Mouse (Mus musculus) adrenal gland, postnatal 4 days (tissue): ENCODE measurements around the gene Mageb1. TPM values are rescaled to one million over a fixed set of nuclear protein-coding genes. Genes with fewer than 3 reads are reported as not detected.
"Not testable (repeated sequence)": the region's sequence is repeated elsewhere in the genome, so short reads cannot be mapped to it uniquely, and the experiment has no call there.

ENCODE experiments used
- DNase-seq, 2 experiments: peaks; one replicate each; pipeline ENCODE4 v3.0.0; 2021 to 2022; ENCODE audit warnings: low spot score in 2 of 2, mixed read lengths in 2 of 2
- long read RNA-seq, 2 experiments: library from polyadenylated mRNA; stranded (forward); transcript quantifications; one replicate each; pipeline ENCODE4 v2.0.0; 2021
- total RNA-seq, 2 experiments: library from RNA; stranded (reverse); gene quantifications; 2 replicates each; pipeline ENCODE4 v1.2.3; 2021

Mageb1 gene
- not detected for total RNA-seq
- long read RNA-seq, experiment 1 = 0 reads
- long read RNA-seq, experiment 2 = 0 reads

DNA sequence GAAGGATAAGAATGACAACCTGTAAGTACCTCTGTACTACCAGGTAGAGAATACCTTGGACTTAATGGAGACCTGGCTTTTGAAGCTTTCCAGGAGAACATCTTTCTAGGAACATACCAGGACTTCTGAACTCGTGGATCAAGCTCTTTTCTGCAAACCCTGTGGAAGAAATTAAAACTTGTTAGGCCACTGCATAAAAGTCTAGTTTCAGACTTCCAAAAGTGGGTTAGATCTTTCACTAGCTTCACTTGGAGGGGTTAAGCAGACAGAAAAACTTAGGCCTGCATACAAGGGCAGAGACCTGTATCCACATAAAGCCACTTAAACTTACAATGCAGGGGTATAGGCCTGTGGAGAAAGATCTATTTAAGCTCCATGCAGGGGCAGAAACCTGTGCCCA lies at the start of gene Mageb1:
Mageb1 (minus strand) TSS at position 101 of the 400 bp plus-strand sequence.
- not testable (repeated sequence) for DNase-seq

Other genes with a start within 250 kb of the Mageb1 start
- not detected for gene Mageb5, start 233.3 kb downstream of the Mageb1 start, total RNA-seq